Mouse (Mus musculus): ENCODE data around the gene Sec14l5. TPM values are rescaled to one million over a fixed set of nuclear protein-coding genes. Genes with fewer than 3 reads are reported as not detected.

Gene Sec14l5
- polyA plus RNA-seq, 1 experiment from 2014 or later = 0.04 TPM

GRCm38 (mm10) chr16:5172636-5173035, 25.7 kb downstream of the Sec14l5 start:
- no peak overlapping the region for H3K9ac ChIP-seq (ENCODE audit: low read length)
- no peak for ATAC-seq (ENCODE audit: low FRiP score, low TSS enrichment)
- H3K4me3 ChIP-seq (ENCODE audit: low read depth, low read length) = no peak overlapping the region
- H3K9me3 ChIP-seq (ENCODE audit: control insufficient read depth, low read length) = no peaks in the 10 kb centered on the region
- 81% methylated on average over 6 of the region's 6 CpGs for WGBS
- H3K4me2 ChIP-seq (replicated peaks; ENCODE audit: low read depth) = no peak overlapping the region
- no peak for DNase-seq (ENCODE audit: low spot score)
- no peak overlapping the region for H3K27ac ChIP-seq (replicated peaks)
- H3K4me1 ChIP-seq (replicated peaks; ENCODE audit: control insufficient read depth, insufficient read depth) = no peaks in the 10 kb centered on the region
- TF ChIP-seq EP300 (optimal IDR thresholded peaks at IDR 0.05) (no peak), CTCF (IDR thresholded peaks at IDR 0.05; ENCODE audit: low read depth) (no peak)
- H3K27me3 ChIP-seq (ENCODE audit: control insufficient read depth, insufficient read depth, low read length) = no peaks in the 10 kb centered on the region
- no peaks in the 10 kb centered on the region for H3K36me3 ChIP-seq (ENCODE audit: control insufficient read depth, insufficient read depth, low read length)

GRCm38 (mm10) chr16:5183310-5183975, 36.5 kb downstream of the Sec14l5 start:
- Histone ChIP-seq H3K27me3 (ENCODE audit: control insufficient read depth, insufficient read depth, low read length) (no peaks in the 10 kb centered on the region), H3K36me3 (ENCODE audit: control insufficient read depth, insufficient read depth, low read length) (no peaks in the 10 kb centered on the region), H3K4me2 (replicated peaks; ENCODE audit: low read depth) (no peak overlapping the region), H3K9me3 (ENCODE audit: control insufficient read depth, low read length) (no peaks in the 10 kb centered on the region), H3K4me1 (replicated peaks; ENCODE audit: control insufficient read depth, insufficient read depth) (no peaks in the 10 kb centered on the region), H3K9ac (ENCODE audit: low read length) (no peak overlapping the region), H3K27ac (replicated peaks) (no peak overlapping the region), H3K4me3 (ENCODE audit: low read depth, low read length) (no peak overlapping the region)
- TF ChIP-seq CTCF (IDR thresholded peaks at IDR 0.05; ENCODE audit: low read depth) (no peak), EP300 (optimal IDR thresholded peaks at IDR 0.05) (no peak)
- ATAC-seq (ENCODE audit: low FRiP score, low TSS enrichment) (no peak), DNase-seq (ENCODE audit: low spot score) (no peak)
- WGBS = 83% methylated on average over 18 of the region's 18 CpGs

GRCm38 (mm10) chr16:5184101-5184500, 37.2 kb downstream of the Sec14l5 start:
- WGBS = 43% methylated on average over 8 of the region's 8 CpGs
- no peak overlapping the region for H3K4me3 ChIP-seq (ENCODE audit: low read depth, low read length)
- no peaks in the 10 kb centered on the region for H3K4me1 ChIP-seq (replicated peaks; ENCODE audit: control insufficient read depth, insufficient read depth)
- H3K4me2 ChIP-seq (replicated peaks; ENCODE audit: low read depth) = no peak overlapping the region
- DNase-seq (ENCODE audit: low spot score) (no peak), ATAC-seq (ENCODE audit: low FRiP score, low TSS enrichment) (no peak)
- H3K9ac ChIP-seq (ENCODE audit: low read length) = no peak overlapping the region
- no peaks in the 10 kb centered on the region for H3K9me3 ChIP-seq (ENCODE audit: control insufficient read depth, low read length)
- H3K27me3 ChIP-seq (ENCODE audit: control insufficient read depth, insufficient read depth, low read length) = no peaks in the 10 kb centered on the region
- TF ChIP-seq CTCF (IDR thresholded peaks at IDR 0.05; ENCODE audit: low read depth) (no peak), EP300 (optimal IDR thresholded peaks at IDR 0.05) (no peak)
- H3K27ac ChIP-seq (replicated peaks) = no peak overlapping the region
- H3K36me3 ChIP-seq (ENCODE audit: control insufficient read depth, insufficient read depth, low read length) = no peaks in the 10 kb centered on the region

- Histone ChIP-seq H3K27ac (replicated peaks) (no peak overlapping the region), H3K36me3 (ENCODE audit: control insufficient read depth, insufficient read depth, low read length) (no peaks in the 10 kb centered on the region), H3K4me1 (replicated peaks; ENCODE audit: control insufficient read depth, insufficient read depth) (no peaks in the 10 kb centered on the region), H3K9ac (ENCODE audit: low read length) (no peak overlapping the region), H3K4me3 (ENCODE audit: low read depth, low read length) (no peak overlapping the region), H3K27me3 (ENCODE audit: control insufficient read depth, insufficient read depth, low read length) (no peaks in the 10 kb centered on the region), H3K4me2 (replicated peaks; ENCODE audit: low read depth) (no peak overlapping the region), H3K9me3 (ENCODE audit: control insufficient read depth, low read length) (no peaks in the 10 kb centered on the region)
- ATAC-seq (ENCODE audit: low FRiP score, low TSS enrichment) (no peak), DNase-seq (ENCODE audit: low spot score) (no peak)
- WGBS = 74% methylated on average over 5 of the region's 5 CpGs
- no peak for TF ChIP-seq CTCF (IDR thresholded peaks at IDR 0.05; ENCODE audit: low read depth)
- TF ChIP-seq EP300 (optimal IDR thresholded peaks at IDR 0.05) = no peak
These were observed 38.0 kb downstream of the Sec14l5 start for GRCm38 (mm10) chr16:5184956-5185355.

- no peak overlapping the region for H3K27ac ChIP-seq (replicated peaks)
- DNase-seq (ENCODE audit: low spot score) = no peak
- H3K9ac ChIP-seq (ENCODE audit: low read length) = no peak overlapping the region
- H3K9me3 ChIP-seq (ENCODE audit: control insufficient read depth, low read length) = no peaks in the 10 kb centered on the region
- no peaks in the 10 kb centered on the region for H3K27me3 ChIP-seq (ENCODE audit: control insufficient read depth, insufficient read depth, low read length)
- H3K36me3 ChIP-seq (ENCODE audit: control insufficient read depth, insufficient read depth, low read length) = no peaks in the 10 kb centered on the region
- H3K4me2 ChIP-seq (replicated peaks; ENCODE audit: low read depth) = no peak overlapping the region
- 52% methylated on average over 7 of the region's 7 CpGs for WGBS
- no peak overlapping the region for H3K4me3 ChIP-seq (ENCODE audit: low read depth, low read length)
- TF ChIP-seq CTCF (IDR thresholded peaks at IDR 0.05; ENCODE audit: low read depth) (no peak), EP300 (optimal IDR thresholded peaks at IDR 0.05) (no peak)
- H3K4me1 ChIP-seq (replicated peaks; ENCODE audit: control insufficient read depth, insufficient read depth) = no peaks in the 10 kb centered on the region
- ATAC-seq (ENCODE audit: low FRiP score, low TSS enrichment) = no peak
These were observed 38.8 kb downstream of the Sec14l5 start for GRCm38 (mm10) chr16:5185691-5186090.

- Histone ChIP-seq H3K36me3 (ENCODE audit: control insufficient read depth, insufficient read depth, low read length) (no peaks in the 10 kb centered on the region), H3K9ac (ENCODE audit: low read length) (no peak overlapping the region), H3K9me3 (ENCODE audit: control insufficient read depth, low read length) (no peaks in the 10 kb centered on the region), H3K4me1 (replicated peaks; ENCODE audit: control insufficient read depth, insufficient read depth) (no peaks in the 10 kb centered on the region), H3K4me3 (ENCODE audit: low read depth, low read length) (no peak overlapping the region), H3K27me3 (ENCODE audit: control insufficient read depth, insufficient read depth, low read length) (no peaks in the 10 kb centered on the region), H3K27ac (replicated peaks) (no peak overlapping the region), H3K4me2 (replicated peaks; ENCODE audit: low read depth) (no peak overlapping the region)
- no peak for DNase-seq (ENCODE audit: low spot score)
- no peak for ATAC-seq (ENCODE audit: low FRiP score, low TSS enrichment)
- TF ChIP-seq EP300 (optimal IDR thresholded peaks at IDR 0.05) (no peak), CTCF (IDR thresholded peaks at IDR 0.05; ENCODE audit: low read depth) (no peak)
- 69% methylated on average over 7 of the region's 7 CpGs for WGBS
These were observed 39.3 kb downstream of the Sec14l5 start for GRCm38 (mm10) chr16:5186234-5186633.

All from stomach, postnatal 0 days (tissue).